Mouse (Mus musculus) hindbrain, postnatal 0 days (tissue): ENCODE results near the gene Rdh19. TPM values are rescaled to one million over a fixed set of nuclear protein-coding genes. Genes with fewer than 3 reads are reported as not detected.
"Not testable (repeated sequence)": the region's sequence is repeated elsewhere in the genome, so short reads cannot be mapped to it uniquely, and the experiment has no call there.

ENCODE experiments used
- ATAC-seq: fragments of 200-750 bp; cut with Nextera tagmentation; 2 replicates; pipeline ENCODE4 v1.8.0; 2017; ENCODE audit warnings: mild to moderate bottlenecking, moderate TSS enrichment, moderate library complexity
- DNase-seq: peaks from one replicate; pipeline ENCODE4 v3.0.0-alpha.2; 2015; ENCODE audit warnings: low spot score
- H3K27ac ChIP-seq: fragments of 300-500 bp; sonication (generic); 2 replicates; pipeline ENCODE4 v1.5.1; 2014; ENCODE audit warnings: mild to moderate bottlenecking
- H3K27me3 ChIP-seq: fragments of 300-500 bp; sonication (generic); 2 replicates; pipeline ENCODE4 v1.6.1; 2014; ENCODE audit warnings: low read length, mixed read lengths; ENCODE audit not compliant: insufficient read depth
- H3K36me3 ChIP-seq: fragments of 300-500 bp; sonication (generic); 2 replicates; pipeline ENCODE4 v1.6.1; 2014; ENCODE audit warnings: low read length, mixed read lengths; ENCODE audit not compliant: insufficient read depth
- H3K4me1 ChIP-seq: fragments of 300-500 bp; sonication (generic); 2 replicates; pipeline ENCODE4 v1.6.1; 2014; ENCODE audit warnings: antibody characterized with exemption, low read length, mixed read lengths; ENCODE audit not compliant: insufficient read depth
- H3K4me2 ChIP-seq: fragments of 300-500 bp; sonication (generic); 2 replicates; pipeline ENCODE4 v1.6.1; 2014; ENCODE audit warnings: low read depth, mild to moderate bottlenecking, low read length, moderate library complexity, mixed read lengths
- H3K4me3 ChIP-seq: fragments of 300-500 bp; sonication (generic); 2 replicates; pipeline ENCODE4 v1.5.1; 2014; ENCODE audit warnings: low read length
- H3K9ac ChIP-seq: fragments of 300-500 bp; sonication (generic); replicated peaks from 2 replicates; pipeline ENCODE4 v1.6.1; 2014; ENCODE audit warnings: mild to moderate bottlenecking, low read length, moderate library complexity, mixed read lengths
- H3K9me3 ChIP-seq: fragments of 300-500 bp; sonication (generic); 2 replicates; pipeline ENCODE4 v1.6.1; 2016; ENCODE audit warnings: low read length, mixed read lengths
- CTCF ChIP-seq: IDR thresholded peaks from 2 replicates; pipeline ENCODE4 v1.5.1; 2016; ENCODE audit warnings: antibody characterized with exemption, control low read depth, low read depth
- WGBS: fragments of 180-500 bp; shearing (Covaris S2); extraction: QIAGEN DNeasy Blood & Tissue Kit; methylation state at CpG from one replicate; pipeline ENCODE4 v1.1.7; 2014; 5-methylcytosine and 5-hydroxymethylcytosine counted together
- polyA plus RNA-seq: library from polyadenylated mRNA; unstranded; fragments of >200 nt; fragmentation: Nextera tagmentation; extraction: Ambion mirVana; gene quantifications from 2 replicates; pipeline ENCODE4 v1.2.1, GENCODE M21; 2015
- total RNA-seq: library from RNA; depleted of rRNA; stranded (reverse); fragments of >200 nt; gene quantifications from 2 replicates; pipeline ENCODE4 v1.2.3, GENCODE M21; 2014; rRNA removed

Rdh19 gene
- total RNA-seq, result not detected in 2 replicates
- polyA plus RNA-seq, result not detected in 2 replicates

DNA sequence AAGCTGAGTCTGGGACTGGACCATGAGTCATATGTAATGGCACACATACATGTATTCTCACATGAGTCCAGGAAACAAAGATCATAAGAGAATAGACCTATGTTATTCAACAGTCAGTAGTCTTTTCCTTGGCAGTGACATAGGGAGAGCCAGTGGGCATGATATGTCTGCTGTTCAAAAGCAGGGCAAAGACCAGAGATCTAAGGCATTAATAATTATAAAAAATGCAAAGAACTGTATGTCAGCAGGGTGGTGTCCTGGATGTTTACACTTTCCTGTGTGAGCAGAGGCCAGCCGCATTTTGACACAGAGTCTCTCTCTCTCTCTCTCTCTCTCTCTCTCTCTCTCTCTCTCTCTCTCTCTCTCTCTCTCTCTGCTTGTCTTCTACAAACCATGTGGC, at the start of gene Rdh19:
Gene Rdh19, plus strand, starts transcription at position 301 of the 400 bp plus-strand sequence.
- H3K27ac ChIP-seq, result no peak within 1 kb of the TSS
- no peak for TF ChIP-seq CTCF
- no peak within 1 kb of the TSS for H3K9ac ChIP-seq
- ATAC-seq, result no peak
- H3K4me1 ChIP-seq, result no peaks in the 10 kb centered on the region
- no peaks in the 10 kb centered on the region for H3K27me3 ChIP-seq
- DNase-seq, result no peak
- H3K4me3 ChIP-seq, result no peak within 1 kb of the TSS
- 77% methylated on average over 1 of the region's 1 CpGs for WGBS
- no peak within 1 kb of the TSS for H3K4me2 ChIP-seq
- H3K36me3 ChIP-seq, result no peaks in the 10 kb centered on the region
- H3K9me3 ChIP-seq, result no peaks in the 10 kb centered on the region

DNA sequence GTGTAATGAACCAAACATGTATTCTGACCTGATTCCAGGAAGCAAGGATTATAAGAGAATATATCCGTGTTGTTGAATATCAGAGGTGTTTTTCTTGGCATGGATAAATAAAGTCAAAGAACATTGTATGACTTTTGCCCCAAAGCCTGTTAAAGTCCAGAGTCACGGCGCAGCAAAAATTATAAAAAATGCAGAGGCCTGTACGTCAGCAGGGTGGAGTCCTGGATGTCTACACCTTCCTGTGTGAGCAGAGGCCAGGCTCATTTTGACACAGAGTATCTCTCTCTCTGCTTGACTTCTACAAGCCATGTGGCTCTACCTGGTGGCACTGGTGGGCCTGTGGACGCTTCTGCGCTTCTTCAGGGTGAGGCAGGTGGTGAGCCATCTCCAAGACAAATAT, 48.8 kb upstream of the Rdh19 start, which contains the start of gene Rdh16:
Gene Rdh16, plus strand, starts transcription at position 262 of the 400 bp plus-strand sequence.
- Histone ChIP-seq H3K27ac (no peak within 1 kb of the TSS), H3K9me3 (no peaks in the 10 kb centered on the region), H3K9ac (no peak within 1 kb of the TSS), H3K36me3 (no peaks in the 10 kb centered on the region), H3K4me1 (no peaks in the 10 kb centered on the region), H3K4me2 (no peak within 1 kb of the TSS), H3K4me3 (no peak within 1 kb of the TSS), H3K27me3 (no peaks in the 10 kb centered on the region)
- TF ChIP-seq CTCF, result no peak
- ATAC-seq, result no peak
- WGBS, result 86% methylated on average over 6 of the region's 6 CpGs
- no peak for DNase-seq

DNA sequence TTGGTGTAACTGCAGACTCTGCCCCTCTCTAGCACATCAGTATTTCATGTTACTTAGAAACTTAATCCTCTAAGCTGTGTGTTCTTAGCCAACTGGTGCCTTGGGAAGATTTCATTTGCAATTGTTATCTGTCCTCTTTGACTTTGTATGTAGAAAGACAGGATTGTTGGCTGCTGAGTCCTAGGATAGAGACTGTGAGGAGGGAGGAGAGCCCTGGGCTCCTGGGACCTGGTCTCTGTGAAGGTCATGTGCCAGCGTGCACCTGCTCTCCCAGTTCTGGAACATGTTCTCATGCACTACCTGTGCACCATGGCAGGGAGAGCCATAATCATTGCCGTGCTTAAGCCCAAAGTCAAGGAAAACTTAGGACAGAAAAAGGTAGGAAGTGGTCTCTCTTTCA, 48.1 kb upstream of the Rdh19 start:
- H3K4me3 ChIP-seq, result no peak overlapping the region
- H3K27me3 ChIP-seq, result no peaks in the 10 kb centered on the region
- no peaks in the 10 kb centered on the region for H3K9me3 ChIP-seq
- H3K27ac ChIP-seq, result no peak overlapping the region
- H3K36me3 ChIP-seq, result no peaks in the 10 kb centered on the region
- no peaks in the 10 kb centered on the region for H3K4me1 ChIP-seq
- no peak overlapping the region for H3K4me2 ChIP-seq
- no peak overlapping the region for H3K9ac ChIP-seq
- DNase-seq (no peak), ATAC-seq (no peak)
- no peak for TF ChIP-seq CTCF
- 87% methylated on average over 2 of the region's 2 CpGs for WGBS

DNA sequence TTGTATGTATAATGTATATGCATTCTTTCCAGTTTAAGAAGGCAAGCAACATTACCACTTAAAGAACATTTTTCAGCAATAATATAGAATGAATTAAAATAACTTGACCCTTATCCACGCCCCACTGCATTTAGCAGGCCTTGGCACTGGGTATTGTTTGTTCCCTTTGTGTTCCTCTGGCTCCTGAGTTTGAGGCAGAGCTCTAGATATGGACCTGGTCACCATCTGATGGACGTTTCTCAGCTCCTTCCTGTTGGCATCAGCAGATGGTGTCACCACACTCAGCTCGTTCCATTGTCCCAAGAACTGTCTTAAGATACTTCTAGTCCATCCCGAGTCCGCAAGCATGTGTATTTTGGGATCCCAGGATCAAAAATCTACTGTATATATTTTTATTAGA, 47.5 kb upstream of the Rdh19 start:
- Histone ChIP-seq H3K36me3 (no peaks in the 10 kb centered on the region), H3K4me3 (no peak overlapping the region), H3K4me1 (no peaks in the 10 kb centered on the region), H3K27me3 (no peaks in the 10 kb centered on the region), H3K4me2 (no peak overlapping the region), H3K9ac (no peak overlapping the region), H3K9me3 (no peaks in the 10 kb centered on the region), H3K27ac (no peak overlapping the region)
- TF ChIP-seq CTCF, result no peak
- no peak for DNase-seq
- 82% methylated on average over 5 of the region's 5 CpGs for whole genome bisulfite sequencing
- no peak for ATAC-seq

DNA sequence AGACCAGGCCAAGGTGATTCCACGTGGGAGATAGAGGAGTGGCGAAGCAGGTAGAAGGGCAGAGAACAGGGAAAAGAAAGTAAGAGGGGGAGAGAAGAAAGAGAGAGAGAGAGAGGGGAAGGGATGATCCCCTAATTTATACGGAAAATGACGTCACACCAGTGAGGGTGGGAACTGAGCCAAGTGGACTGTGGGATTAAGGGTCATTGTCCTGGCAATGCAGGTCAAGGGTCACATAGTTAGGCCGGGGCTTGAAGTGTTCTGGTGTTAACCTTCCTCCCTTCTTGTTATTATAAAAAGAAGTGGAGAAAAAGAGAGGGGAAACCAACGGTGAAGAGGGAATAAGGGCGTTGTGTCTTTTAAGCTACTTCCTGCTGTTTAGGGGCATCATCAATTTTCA, 45.3 kb upstream of the Rdh19 start:
- Histone ChIP-seq H3K4me1 (no peaks in the 10 kb centered on the region), H3K9ac (no peak overlapping the region), H3K36me3 (no peaks in the 10 kb centered on the region), H3K9me3 (no peaks in the 10 kb centered on the region), H3K4me3 (no peak overlapping the region), H3K27ac (no peak overlapping the region), H3K27me3 (no peaks in the 10 kb centered on the region), H3K4me2 (no peak overlapping the region)
- TF ChIP-seq CTCF, result no peak
- no peak for DNase-seq
- ATAC-seq, result no peak
- 57% methylated on average over 7 of the region's 7 CpGs for WGBS

DNA sequence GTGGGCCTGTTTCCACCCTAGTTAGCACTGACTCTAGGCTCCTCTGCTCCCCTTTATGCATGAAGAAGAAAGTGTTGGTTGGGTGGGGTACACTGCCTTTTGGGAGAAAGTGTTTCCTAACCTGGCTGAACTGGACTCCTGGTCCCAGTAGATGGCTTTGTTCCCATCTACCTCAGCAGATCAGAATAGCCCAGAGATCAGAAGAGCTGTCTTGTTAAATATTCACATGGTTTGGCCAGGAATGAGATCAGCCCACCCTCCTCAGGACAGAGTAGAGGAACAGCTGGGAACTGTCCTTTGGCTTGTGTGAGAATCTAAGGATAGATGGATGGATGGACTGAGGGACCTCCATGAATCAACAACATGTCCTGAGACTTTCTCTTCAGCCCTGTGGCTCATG, 33.8 kb upstream of the Rdh19 start:
- H3K36me3 ChIP-seq, result no peaks in the 10 kb centered on the region
- H3K4me3 ChIP-seq, result no peak overlapping the region
- no peak for DNase-seq
- no peak overlapping the region for H3K4me2 ChIP-seq
- no peak overlapping the region for H3K27ac ChIP-seq
- no peaks in the 10 kb centered on the region for H3K27me3 ChIP-seq
- TF ChIP-seq CTCF, result no peak
- 0 out of 2 replicates have a peak, but pooled peaks cover 2% of the 10 kb centered on the region for H3K9me3 ChIP-seq
- no peaks in the 10 kb centered on the region for H3K4me1 ChIP-seq
- ATAC-seq, result no peak
- H3K9ac ChIP-seq, result no peak overlapping the region

DNA sequence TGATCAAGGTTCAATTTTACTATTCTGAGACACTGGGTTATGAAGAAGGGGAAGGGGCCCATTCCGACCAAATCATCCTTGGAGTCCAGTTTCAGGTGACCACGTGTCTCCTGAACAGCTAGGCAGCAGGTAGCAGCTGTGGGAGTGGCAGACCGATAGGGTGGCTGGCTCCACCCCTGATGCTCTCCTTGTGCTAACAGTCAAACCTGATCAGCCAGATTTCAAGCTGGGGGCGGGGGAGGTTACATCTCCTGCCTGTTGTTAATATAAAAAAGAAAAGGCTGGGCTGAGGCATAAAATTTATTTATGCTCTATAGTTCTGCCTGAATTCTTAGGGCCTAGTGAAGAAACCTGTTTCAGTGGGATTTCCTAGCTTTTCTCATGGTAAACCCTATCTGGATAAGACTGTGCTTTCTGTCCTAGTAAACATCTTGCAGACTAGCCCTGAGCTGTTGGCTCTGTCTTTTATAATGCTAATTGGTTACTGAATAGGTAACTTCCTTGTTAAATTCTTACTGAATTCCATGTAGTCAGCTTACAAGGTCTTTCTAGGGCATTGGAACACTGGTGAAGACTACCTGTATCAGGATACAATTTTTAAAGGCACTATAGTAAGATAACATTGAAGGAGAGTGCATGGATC, 32.3 kb upstream of the Rdh19 start:
- not testable (repeated sequence) for DNase-seq, H3K36me3 ChIP-seq, H3K9me3 ChIP-seq, H3K4me3 ChIP-seq, H3K9ac ChIP-seq, H3K4me1 ChIP-seq, H3K4me2 ChIP-seq, H3K27me3 ChIP-seq, ATAC-seq, H3K27ac ChIP-seq
- 82% methylated on average over 4 of the region's 4 CpGs for WGBS

DNA sequence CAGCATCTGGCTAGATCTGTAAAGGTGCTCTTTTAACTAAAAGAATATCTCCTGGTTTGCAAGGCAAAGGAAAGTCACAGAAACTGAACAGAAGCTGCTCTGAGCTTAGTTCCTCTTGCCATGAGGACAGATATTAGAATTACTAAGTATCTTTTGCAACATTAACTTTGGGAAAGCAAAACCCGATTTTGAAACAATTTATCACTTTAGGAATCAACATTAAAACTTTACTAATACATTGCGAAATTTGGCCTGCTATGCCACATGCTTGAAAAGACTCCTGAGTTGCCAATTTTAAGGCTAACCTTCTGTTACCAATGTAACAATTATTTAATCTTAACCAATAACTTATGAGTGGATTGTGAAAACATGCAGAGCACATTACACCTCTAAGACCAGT, 27.9 kb upstream of the Rdh19 start:
- H3K36me3 ChIP-seq, result not testable (repeated sequence)
- WGBS, result 88% methylated on average over 2 of the region's 2 CpGs

More for the DNA sequence above, 27.9 kb upstream of the Rdh19 start:
- not testable (repeated sequence) for ATAC-seq, H3K9ac ChIP-seq, DNase-seq, H3K4me3 ChIP-seq, H3K27me3 ChIP-seq, H3K4me1 ChIP-seq, H3K4me2 ChIP-seq, H3K9me3 ChIP-seq, H3K27ac ChIP-seq
